Mouse (Mus musculus) left cerebral cortex, adult 8-10 months (tissue): ENCODE measurements at regions not wholly inside any gene's neighbourhood (a gene's known extent, or its start where the extent isn't known, plus 50 kb on each side); places are given as distances from the start of the nearest gene placed in this dataset.
A peak's percentile ranks its signal among the peaks of the same experiment; 100 is the strongest.

Experiments
- DNase-seq, 2 experiments: peaks; one replicate each; pipeline ENCODE4 v3.0.0; 2022; ENCODE audit warnings: low spot score in 2 of 2

DNA sequence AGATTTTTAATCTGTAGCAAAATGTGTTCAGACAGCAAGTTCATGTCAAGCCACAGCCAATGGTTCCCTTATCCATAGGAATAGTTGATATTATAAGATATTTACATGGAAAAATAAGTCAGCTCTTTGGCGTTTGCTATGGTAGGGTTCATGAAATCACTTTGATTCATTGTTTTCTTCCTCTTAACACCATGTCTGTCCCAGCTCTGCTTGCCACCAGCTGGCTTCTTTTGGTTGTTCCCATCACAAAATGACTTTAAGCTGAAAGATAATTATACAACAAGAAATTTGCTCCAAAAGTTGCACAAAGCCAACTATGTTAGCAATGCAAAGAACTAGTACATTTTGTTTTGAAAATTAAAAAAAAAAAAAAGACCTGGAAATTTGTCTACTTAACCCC, 99.9 kb upstream of the Tcf21 start:
- DNase-seq, result no peak

GRCm38 (mm10) chr10:22917797-22918196, 97.8 kb upstream of the Tcf21 start:
- no peak for DNase-seq

- peak in 1 of 2 experiments; percentile 13 for DNase-seq
These were observed 96.0 kb upstream of the Tcf21 start for GRCm38 (mm10) chr10:22915785-22916514.

DNA sequence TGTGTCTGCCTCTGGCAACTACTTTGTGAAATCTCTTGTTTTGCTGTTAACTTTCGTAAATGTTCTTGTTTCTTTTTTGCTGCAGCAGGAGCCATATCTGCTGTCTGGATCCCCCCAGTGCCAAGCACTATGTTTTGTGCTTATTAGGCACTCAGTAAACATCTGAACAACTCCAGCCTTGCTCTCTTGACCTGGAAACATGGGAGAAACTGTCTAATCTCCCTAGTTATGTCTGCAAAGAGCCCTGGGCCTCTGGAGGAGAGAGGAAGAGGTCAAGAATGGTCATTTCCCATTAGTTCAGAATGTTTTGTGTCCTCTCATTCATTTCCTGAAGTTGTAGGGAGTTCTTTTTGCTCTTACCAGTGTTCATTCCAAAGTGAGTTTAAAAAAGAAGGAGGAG, 93.1 kb upstream of the Tcf21 start:
- no peak for DNase-seq

GRCm38 (mm10) chr10:22908640-22909039, 88.7 kb upstream of the Tcf21 start:
- no peak for DNase-seq

- DNase-seq, result no peak
These were observed 85.3 kb upstream of the Tcf21 start for GRCm38 (mm10) chr10:22905281-22905680.

DNA sequence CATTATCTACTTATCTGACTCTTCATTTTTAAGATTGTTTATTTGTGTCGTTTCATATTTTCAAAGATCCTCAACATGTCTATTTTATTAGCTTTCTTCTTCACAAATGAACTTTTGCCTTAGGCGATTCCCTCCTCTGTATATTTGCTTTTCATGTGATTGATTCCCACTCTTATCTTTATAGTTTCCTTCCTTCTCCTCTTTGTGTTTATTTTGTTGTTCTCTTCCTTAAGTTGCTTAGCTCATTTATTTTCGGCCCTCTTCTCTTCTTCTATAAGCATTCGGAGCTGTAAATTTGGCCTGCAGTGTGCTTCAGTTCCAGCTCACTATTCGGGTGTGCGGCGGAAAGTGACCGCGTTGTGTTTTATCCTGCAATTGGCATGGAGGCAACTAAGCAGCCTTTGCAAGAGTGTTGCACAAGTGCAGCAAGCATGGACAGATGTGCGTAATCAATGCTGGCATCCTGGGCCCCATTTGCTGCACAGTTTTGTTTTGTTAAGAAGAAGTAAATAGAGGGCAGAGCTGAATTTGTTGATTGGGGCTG, 73.5 kb upstream of the Tcf21 start:
- DNase-seq, result no peak

DNA sequence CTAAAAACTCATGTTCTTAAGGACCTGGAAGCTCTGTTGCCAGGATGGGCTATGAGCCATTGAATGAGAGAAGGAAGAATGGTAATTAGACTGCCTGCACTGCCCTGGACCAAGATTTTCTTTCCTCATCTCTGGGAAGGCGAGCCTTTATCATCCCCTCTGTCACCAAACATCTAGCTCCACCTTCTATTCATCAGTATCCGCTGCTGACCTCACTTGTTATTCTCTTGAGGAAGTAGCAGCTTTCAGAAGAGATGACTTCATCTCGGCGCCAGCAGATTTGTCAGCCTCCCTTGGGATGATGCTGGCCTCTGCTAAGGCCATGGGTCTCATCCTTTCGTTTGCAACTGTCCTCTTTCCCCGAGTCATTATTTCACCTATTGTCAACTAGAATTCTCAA, 67.5 kb upstream of the Tcf21 start:
- no peak for DNase-seq

- DNase-seq, result no peak
These were observed 59.7 kb upstream of the Tcf21 start for GRCm38 (mm10) chr10:22879714-22880113.

DNA sequence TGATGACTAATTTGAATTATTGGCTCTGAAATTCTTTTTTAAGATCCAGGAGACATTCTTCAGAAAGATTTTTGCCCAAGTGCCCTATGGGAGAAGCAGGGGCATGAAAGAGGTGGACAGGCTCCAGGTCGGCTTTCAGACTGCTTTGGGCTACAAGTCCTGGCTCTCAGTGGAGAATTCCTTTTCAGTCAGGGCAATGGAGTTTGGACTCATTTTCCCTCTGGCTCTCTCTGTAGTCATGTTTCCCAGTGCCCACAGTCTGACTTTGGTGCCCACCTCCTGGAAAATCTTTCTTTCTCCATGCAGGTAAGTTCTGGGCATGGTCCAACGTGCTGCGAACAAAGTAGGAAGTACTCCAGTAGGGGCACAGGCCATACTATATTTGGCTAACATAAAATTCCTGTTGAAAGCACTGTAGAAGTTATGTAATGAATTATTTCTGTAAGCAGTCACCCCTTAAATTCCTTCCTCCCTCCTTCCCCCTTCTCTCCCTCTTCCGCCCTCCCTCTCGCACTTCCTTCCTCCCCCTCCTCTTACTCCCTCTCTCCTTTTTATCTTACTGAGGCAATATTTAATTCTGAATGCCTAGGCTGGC, 57.7 kb upstream of the Tcf21 start:
- DNase-seq, result no peak

GRCm38 (mm10) chr10:22877028-22877427, 57.1 kb upstream of the Tcf21 start:
- DNase-seq, result no peak

DNA sequence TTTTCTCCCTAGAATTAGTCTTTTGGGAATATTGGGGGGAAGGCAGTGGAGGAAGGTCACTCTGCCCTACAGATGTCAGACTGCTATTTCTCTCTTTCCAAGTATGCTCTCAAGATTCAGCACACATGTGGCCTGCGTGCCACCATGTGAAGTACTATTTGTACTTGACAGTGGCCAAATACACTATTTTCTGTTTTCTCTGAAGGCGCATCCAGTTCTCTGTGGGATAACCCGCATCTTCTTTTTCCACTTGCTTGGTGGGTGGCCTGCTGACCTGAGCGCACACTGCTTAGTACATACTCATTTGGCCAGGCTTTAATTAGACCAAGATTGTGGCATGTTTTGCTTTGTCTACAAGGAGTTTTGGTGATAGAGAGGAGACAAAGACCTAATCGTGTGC, 55.7 kb upstream of the Tcf21 start:
- DNase-seq, result no peak

- no peak for DNase-seq
These were observed 55.2 kb upstream of the Tcf21 start for GRCm38 (mm10) chr10:22875181-22875580.
